Mouse (Mus musculus) spleen, postnatal 10 days (tissue): Measurements from ENCODE around the gene Ahsa1.
A peak's percentile ranks its signal among the peaks of the same experiment; 100 is the strongest.
"Not testable (repeated sequence)": the region's sequence is repeated elsewhere in the genome, so short reads cannot be mapped to it uniquely, and the experiment has no call there.

Experiments used
- DNase-seq, 2 experiments: peaks; one replicate each; pipeline ENCODE4 v3.0.0; 2021 to 2022; ENCODE audit warnings: low spot score in 2 of 2

The Ahsa1 gene

DNA sequence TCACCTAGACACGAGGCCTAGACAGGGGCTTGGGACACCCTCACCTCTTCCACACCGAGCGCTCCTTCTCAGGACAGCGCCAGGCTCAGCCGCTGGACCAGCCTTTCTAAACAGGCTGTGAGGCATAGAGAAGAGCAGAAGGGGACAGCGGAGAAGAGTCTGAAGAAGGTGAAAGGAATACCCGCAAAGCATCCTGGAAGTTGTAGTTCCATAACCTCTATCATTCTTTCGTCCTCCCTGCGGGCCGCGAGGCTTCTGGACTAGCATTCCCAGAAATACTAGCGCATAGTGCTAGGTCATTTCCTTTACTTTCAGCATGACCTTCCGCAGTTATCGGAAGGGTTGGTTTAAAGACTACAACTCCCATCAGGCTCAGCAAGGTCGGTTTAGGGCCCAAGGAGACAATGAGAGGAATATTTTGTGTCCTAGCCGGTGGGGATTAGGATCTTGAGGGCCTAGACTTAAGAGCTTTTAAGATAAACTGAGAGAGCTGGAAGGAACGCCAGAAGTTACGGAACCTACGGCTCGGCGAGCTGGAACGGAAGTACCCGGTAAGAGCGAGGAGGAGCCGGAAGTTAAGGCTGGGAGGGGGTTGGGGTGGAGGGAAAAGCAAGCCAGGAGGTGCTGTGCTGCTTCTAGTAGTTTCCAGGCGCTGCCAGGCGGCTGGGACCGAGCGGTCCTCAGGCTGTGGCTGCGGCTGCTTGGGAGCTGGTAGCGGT, at the start of gene Ahsa1, which contains the start of gene Vipas39:
TSS of gene Ahsa1 (plus strand) at position 372 of the 719 bp plus-strand sequence.
TSS of gene Vipas39 (minus strand) at position 149 of the 719 bp plus-strand sequence.
- peak; percentile 81 to 87 for DNase-seq

DNA sequence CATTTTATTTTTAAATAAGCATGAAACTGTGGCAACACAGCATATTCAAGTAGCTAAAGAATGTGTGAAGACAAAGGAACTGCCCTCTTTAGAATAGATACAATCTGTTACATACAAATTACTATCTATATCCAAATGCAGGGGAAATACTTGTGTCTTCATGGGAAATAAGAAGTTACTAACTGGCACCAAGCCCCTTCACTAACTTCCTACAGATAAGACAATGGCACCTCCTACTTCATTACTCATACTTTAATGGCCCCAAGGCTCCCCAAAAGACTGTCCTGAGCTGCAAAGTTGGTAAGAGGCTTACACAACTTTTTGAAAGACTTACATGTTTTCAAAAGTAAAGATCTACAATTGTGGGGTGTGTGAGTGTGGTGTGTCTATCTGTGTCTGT, 48.7 kb upstream of the Ahsa1 start:
- no peak for DNase-seq

DNA sequence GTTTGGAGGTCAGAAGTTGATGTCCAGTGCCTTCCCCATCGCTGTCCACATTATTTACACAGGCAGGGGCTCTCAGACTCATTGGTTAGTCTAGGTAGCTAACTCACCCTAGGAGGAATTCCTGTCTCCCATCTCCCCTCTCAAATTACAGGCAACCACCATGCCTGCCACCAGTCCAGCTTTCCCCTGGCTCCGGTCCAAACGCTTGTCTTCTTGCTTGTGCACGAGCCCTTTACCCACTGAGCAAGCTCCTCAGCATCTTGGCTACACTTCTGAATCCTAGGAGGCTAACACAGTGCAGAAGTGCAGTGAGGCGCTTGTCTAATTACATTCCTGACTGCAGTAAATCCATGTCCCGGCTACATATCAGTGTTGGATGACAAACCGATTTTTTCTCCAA, 46.9 kb upstream of the Ahsa1 start:
- no peak for DNase-seq

DNA sequence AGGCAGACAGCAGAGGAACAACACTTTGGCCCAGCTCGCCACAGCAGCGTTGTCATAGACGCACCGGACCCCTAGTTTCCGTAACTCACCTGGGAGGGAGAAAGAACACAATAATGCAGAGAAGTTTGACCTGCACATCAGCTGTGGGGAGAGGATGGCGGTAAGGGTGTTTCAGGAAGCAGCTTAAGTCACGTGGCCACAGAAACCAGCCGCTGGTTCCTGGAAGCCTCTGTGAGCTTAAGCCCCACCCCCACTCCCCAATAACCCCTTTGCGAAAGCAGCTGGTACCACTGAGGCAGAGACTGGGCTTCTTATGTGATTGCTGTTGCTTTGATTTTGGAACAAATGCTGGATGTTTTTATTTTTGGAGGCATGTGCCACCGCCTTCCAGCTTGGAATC, 41.3 kb upstream of the Ahsa1 start:
- DNase-seq, result no peak

DNA sequence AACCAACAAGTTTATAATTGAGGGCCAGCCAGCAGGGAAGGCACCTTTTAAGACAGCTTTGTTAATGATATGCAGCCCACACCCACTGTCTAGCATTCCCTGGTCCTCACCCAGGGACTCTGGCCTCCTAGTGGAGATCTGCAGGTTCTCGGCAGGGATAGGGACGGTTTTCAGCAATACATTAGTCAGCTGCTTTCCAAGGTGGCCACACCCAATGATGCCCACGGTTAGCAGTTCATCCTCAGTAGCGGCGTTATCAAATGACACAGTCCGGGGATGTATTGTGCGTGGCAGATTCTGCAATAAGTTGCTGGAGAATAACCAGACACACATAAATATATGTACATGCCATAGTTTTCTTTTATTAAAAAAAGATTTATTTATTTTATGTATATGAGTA, 39.5 kb upstream of the Ahsa1 start:
- no peak for DNase-seq

DNA sequence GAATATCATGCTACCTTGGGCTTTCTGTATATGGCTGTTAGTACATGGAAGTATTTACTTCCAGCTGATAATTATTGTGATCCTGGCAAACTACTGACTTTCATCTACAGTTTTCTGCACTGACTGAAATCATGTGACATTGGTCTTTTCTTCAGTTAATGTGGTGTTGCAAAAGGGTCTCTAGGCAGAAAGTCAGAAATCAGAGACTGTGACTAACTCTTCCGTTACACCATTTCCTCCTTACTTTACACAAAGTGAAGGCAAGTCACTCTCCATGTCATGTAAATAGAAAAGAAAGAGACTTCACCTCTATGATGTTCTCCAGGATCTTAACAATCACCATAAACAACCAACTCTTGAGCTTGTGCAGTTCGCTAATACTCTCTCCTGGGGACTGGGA, 36.6 kb upstream of the Ahsa1 start:
- DNase-seq, result no peak

DNA sequence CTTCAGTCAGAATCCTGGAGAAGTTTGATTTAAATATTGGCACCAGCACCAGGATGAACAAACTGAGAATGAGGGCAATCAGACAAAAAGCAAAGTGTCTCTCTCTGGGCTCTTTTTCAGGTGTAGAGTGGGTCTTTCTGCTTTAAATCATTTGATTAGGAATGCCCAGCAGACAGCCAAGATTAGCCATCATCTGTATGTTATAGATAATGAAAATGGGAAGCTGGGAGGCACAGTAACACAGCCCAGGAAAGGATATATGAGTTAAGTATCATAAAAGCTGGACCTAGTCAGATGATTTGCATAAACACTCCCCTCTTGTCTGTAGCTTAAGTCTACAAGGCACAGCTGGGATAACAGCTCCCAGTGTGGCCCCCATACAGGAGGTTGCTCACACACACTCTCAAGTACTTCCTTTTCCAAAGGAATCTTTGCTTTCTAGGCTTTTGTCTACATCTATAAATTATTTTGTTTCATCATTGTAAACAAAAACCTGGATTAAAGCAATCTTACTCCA, 35.8 kb upstream of the Ahsa1 start:
- no peak for DNase-seq

DNA sequence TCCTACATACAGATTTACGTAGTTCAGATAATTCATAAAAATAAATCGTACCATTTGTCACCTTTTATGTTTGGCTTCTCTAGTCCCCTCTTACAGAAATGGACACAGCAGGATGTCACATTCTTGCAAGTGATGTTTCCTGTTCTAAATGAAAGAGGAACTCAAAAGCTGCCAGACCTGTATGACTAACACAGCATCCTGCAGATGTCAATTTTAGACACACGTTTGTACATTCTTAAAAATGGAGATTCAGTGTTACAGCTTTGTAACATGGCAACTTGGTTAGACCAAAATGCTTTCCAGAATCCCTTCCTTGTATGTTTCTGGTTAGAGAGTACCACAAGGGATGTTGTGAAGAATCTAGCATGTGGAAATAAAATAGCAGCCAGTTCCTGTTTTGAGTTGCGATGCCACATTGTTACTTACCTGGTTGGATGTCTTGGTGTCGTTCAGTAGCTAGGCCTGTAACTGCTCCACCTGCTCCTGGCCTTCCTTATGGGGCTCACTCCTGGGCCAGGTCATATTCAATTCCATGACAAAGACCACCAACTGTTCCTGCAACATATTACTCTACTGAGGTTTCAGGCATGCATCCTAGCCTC, 29.3 kb upstream of the Ahsa1 start:
- no peak for DNase-seq

DNA sequence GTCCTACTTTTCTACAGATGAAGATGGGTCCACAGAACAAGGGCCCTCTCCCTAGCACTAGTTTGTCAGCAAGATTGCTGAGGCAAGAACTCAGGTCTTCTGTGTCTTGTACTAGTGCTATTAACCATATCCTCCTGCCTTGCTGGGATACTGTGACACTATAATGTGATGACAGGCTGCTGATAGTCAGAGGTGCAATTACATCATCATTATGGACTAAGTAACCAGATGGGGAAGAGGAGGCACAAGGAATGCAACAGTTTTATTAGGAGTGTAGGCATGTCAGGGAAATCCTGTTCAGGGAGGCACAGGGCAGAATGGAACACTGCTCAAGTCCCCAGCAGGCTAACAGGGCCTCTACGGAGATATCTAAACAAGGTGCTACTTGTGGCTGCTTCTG, 27.6 kb upstream of the Ahsa1 start, which contains the start of gene Noxred1:
TSS of gene Noxred1 (minus strand) at position 101 of the 400 bp plus-strand sequence.
- no peak for DNase-seq

DNA sequence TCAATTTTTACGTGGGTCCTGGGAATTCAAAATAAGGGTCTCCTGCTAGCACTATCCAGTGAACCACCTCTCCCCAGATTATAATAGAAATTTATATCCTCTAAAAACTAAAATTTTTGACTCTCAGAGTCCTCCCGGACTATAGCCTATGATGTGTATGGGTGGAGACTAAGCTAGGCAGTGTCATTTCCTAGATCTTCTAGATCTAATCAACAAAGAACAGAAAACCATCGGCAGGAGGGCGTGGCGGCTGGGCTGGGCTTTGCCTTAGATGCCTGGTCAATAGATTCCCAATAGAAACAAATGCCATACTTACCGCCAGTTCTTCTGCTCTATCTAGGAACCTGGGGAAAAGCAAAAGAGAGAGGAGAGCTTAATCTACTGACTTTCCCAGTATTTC, 16.1 kb upstream of the Ahsa1 start:
- DNase-seq, result no peak

DNA sequence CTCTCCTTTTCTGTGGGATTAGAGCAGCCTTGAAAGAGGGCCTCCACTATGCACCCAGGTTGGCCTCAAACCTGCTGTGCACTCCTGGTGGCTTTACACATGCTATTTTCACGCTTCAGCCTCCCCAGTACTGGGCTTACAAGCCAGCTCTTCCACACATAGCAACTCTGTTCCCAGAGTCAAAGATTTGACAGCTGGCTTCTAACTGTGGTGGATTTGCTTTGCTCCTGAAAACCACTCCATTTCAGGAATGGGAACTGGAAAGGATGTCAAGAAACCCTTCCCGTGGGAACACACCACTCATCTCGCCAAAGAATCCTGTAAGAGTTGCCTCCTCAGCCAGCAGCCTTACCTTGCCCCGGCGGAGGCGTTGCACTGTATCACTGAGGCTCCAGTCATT, 12.4 kb upstream of the Ahsa1 start:
- no peak for DNase-seq

DNA sequence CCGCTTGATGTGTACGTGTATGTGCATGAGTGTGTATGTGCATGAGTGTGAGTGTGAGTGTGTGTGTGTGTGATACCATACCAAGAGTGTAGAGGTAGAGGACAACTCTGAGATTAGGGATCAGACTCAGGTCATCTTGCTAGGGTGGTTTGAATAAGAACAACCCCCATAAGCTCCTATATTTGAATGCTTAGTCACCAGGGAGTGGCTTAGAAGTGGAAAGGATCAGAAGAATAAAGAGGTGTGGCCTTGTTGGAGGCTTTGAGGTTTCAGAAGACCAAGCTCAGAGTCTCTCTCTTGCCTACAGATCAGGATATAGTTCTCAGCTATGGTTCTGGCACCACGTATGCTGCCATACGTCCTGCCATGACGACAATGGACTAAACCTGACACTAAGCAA, 9.7 kb upstream of the Ahsa1 start:
- DNase-seq, result no peak

DNA sequence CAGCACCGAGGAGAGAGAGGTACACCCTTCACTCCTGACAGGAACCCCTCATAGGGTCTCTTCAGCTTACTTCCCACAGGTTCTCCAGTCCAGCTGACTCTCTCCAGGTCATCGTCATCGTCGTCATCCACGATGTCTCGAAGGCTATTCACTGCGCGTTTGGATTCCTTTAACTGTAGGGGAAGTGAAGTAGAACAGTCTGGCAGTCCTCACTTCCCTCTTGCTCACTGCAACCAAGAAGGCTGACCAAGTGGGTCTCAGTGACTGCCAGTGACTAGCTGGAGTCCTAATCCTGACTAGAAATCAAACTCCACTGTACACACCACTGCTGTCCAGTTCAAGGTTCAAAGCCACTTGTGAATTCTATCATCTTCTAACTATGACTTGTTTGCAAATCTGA, 5.7 kb upstream of the Ahsa1 start:
- DNase-seq, result no peak

DNA sequence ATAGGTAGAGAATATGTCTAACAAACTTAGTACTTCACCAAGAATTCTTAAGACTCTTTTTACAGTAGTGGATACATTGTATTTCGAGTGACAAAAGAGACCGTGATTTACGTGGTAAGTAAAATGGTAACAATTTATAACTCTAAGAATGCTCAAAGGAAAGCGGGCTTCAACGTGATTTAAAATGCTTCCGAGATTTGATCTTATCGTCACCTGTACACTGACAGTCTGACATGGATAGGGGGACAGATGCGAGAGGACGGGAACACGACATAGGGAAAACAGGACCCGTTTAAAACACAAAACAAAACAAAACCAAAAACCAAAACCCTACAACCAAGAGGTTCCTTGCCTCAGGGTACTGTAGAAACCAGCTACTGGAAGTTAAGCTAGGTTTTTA, 835 bp upstream of the Ahsa1 start:
- no peak for DNase-seq

DNA sequence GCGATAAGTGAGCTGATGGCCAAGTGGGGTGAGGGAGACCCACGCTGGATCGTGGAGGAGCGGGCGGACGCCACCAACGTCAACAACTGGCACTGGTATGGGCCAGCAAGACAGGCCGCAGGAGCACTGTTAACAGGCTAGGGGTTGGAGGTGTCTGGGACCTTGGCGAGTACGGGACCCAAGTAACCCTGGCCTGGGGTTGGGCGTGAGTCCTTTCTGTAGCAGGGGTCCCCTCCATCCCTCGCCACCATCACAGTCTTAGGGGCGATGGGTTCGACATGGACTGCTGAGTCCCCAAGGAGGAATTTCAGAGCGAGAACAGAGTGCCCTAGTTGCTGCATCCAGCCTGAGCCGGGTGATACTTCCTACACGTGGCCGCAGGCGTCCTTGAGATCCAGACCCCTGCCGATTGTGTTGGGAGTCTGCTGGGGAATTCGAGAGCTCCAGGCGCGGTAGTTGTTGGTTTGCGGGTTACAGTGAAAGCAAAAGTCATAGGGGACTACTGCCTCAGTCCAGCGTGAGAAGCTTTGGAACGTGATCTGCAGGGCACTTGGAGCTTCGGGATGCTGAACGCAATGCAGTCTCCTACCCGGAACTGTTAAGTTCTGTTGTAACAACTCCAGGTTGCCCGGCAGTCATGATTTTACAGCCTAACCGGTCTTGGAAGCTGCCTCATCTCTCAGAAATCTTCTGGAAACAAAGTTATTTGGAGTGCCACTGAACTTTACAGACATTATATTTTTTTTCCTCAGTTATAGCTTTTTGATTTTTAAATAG, 736 bp downstream of the Ahsa1 start:
- DNase-seq, result no peak

DNA sequence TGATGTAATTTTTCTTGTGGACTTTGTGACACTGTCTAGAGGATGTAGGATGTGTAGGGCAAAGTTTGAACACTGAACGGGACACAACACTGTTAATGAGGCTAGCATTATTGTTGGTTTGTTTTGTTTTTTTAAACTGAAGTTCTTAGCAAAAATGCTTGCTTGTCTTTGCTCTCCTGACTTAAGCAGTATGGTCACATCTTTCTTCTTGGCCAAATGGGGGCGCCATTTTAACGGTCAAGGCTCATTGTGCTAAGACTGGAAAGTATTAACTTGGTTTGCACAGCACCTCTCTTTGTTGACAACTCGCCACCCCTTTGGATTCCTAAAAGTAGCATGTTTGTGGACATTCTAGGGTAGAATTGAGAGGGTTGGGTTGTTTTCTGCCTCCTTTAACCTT, 1.4 kb downstream of the Ahsa1 start:
- peak in 1 of 2 experiments; percentile 55 for DNase-seq

DNA sequence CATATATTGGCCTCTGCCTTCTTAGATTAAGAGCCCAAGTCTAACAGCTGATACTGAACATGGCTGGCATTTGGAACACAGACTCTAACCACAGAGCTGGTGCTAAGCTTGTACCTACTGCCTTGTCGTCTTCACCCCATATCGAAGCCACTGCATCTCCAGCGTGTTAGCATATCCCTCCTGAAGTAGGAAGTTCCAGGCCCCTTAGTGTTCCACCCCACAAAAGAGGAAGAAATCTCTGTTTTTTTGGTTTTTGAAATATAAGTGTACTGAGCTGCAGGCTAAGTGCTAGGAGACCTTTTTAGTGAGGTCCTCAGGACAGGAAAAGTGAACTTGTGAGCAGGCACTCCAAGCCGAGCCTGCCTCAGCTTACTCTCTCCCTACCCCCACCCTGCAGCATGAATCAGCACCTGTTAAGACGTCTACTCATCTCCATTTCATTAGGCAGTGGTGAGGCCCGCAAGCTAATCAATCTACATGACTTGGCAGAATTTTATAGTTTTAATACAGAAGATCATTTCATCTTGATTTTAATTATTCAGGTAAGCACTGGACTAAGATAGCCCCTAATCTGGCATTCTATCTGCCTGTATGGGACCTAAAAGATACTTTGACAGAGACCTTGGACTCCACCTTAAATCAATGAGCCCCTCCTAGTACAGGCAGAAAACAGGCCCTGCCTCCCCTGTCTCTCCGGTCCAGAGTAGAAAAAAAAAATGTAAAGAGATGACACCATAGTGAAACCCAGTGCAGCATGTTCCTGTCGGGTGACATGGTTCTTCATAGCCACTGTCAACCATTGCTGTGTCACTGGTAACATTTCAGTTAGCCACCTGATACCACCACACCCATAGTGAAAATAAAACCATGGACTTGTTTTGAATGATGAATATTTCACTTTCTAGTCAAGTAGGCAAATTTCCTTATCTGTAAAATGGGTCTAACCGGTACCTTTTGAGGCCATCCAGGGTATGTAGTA, 8.9 kb downstream of the Ahsa1 start:
- no peak for DNase-seq

DNA sequence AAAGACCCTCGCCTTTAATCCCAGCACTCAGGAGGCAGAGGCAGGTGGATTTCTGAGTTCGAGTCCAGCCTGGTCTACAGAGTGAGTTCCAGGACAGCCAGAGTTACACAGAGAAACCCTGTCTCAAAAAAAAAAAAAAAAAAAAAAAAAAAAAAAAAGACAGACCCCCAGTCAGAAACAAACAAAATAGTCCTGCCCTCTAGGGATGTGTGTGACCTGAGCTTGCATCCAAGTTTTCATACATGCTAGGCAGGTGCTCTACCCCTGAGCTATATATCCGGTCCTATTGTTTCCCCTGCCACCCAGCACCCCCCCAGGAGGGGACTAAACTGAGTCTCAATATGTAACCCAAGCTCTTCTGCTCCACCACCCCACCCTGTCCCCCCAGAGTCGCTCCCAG, 11.0 kb downstream of the Ahsa1 start:
- DNase-seq, result not testable (repeated sequence)

DNA sequence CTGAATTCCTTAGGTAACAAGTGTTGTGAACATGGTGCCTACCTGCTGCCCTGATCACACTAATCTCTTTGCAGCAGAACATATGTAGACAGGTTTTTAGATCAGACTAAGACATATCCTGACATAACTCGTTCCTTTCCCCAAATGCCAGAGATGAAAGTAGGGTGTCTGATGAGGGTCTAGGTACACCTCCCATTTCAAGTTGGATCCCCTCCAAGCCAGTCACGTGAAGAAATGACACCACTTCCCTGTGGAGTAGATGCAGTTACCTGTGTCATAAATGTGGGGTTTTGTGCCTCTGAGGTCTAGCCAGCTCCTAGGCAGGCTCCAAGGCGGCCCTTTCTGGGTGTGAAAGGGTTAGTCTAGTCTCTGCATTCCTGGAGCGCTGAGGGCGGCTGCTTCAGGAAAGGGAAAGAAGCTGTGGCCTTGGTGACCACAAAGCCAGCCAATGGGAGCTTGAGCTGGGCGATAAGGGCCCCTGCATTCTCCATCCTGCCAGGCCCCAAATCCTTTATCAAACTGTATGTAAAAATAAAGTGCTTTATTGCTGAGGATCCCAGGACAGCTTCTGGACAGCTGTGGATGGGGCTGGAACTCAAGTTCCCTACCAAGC, 11.9 kb downstream of the Ahsa1 start:
- DNase-seq, result no peak

DNA sequence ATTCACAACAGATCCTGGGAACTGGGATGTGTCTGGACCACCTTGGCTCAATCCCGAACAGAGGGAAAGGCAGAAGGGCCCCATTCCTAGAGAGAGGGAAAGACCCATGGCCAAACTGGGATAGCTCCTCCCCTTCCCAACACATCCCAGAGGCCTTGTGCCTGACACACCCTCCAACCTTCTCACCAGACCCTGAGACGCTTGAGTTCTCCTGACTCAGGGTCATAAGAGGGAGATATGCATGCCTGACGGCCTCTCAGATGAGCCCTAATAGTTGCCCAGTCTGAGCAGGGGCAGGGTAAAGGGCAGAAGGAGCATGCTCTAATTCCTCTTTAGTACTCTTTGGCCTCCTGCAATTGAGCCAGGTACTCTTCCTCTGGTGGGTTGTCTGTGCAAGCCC, 13.1 kb downstream of the Ahsa1 start:
- no peak for DNase-seq

DNA sequence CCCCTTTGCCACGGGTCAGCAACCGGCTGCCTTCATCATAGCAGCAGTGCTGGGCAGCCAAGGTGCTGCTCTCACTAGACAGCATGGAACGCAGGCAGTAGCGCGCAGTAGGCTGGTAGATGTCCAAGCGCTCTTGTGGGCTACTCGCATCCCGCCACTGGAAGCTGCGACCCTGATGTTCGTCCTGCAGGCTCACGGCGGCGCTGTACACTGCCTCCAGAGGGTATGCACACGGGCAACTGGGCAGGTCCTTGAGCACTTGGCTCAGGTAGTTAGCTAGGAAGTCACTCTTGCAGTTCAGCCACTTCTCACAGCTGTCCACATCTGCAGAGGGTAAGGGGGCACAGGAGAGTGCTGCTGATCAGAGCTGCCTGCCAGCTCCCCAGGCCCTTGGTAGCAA, 13.6 kb downstream of the Ahsa1 start:
- DNase-seq, result no peak
